Mouse (Mus musculus): ENCODE data around the gene Pcdh7.

The Pcdh7 gene

GRCm38 (mm10) chr5:57750320-57750719 is 32.6 kb downstream of the Pcdh7 start:
- DNase-seq: no peak

- DNase-seq: no peak
Observed at GRCm38 (mm10) chr5:57755791-57756190, 38.0 kb downstream of the Pcdh7 start.

GRCm38 (mm10) chr5:57756726-57757424 is 39.1 kb downstream of the Pcdh7 start:
- no peak for DNase-seq

DNA sequence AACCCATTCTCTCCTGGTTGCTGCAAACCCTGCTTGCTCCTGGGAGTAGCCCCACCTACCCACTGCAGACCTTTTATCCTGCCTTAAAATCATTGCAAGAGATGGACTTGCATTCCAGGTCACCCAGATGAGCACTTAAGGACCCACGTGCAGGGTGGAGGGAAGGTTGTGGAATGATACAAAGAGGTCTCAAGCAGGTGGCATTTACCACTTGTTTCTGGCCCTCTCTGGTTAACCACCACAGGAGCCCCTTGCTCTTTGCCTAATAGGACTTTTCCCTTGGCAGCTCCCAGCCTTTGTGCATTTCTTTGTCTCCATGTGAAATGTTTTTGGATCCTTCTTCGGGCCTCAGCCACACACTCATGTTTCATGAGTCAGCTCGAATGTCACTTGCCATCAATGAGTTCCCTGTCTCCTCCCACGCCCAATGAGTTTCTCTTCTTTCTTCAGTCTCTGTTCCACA is 39.7 kb downstream of the Pcdh7 start:
- no peak for DNase-seq

GRCm38 (mm10) chr5:57758968-57759367 is 41.2 kb downstream of the Pcdh7 start:
- no peak for DNase-seq

DNA sequence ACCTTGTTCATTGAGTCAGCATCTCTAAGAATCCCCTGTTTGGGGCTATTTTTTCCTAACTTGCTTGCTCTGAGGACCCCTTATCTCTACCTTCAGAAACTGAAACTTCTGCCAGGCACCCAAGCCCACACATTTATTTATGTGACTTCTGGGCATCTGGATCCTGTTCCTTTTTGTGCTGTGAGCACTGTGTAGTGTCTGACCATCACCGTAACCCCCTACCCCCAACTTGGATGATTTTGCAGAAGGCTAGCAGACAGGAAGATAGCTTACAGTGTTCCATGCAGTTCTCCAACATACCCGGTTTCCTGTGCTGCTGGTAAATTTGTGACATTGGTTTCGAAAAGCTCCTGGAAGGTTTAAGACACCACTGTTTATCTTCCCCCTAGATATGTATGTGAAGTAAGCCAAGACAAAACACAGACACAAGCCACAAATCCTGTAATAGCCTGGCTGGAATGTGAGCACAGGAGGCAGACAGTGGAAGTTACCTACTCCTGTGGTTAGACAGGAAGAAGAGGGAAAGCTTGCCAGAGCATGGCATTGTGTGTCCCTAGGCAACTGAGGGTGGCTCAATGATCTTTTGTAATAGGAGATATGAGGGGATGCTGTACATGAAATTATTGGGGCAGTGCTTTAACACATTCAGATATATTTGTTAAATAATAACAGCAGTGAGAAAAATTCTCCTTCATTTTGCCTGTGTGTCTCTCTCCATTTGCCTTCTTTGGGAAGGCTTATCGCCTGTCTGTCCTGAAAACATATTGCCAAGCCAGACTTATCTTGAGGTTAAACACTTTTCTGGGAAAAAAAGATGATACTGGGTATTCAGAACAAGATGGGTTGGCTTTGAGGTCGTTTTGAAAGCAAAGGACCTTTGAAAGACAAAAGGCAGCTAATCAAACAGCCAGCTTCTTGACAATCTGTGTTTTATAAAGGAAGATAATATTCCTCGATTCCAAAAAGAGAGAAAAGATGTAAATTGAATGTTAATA is 42.6 kb downstream of the Pcdh7 start:
- DNase-seq: no peak

DNA sequence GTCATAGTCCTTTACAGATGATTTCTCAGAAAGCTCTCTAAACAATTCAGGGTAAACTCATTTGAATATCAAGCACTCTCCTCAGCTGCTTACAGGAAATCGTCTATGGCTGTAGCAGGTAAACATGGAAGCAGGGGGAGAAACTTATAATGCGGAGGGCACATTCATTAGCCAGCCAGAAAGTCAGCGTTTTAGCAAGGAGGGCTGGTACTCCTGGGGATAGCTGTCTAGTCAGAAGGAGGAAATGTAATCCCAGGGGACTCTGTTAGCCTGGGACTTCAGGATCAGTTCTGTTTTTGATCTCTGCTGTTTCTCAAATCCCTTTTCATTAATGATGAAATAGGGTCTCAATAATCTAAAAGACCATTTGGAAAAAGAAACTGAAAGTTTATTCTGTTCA is 47.6 kb downstream of the Pcdh7 start:
- no peak for DNase-seq

DNA sequence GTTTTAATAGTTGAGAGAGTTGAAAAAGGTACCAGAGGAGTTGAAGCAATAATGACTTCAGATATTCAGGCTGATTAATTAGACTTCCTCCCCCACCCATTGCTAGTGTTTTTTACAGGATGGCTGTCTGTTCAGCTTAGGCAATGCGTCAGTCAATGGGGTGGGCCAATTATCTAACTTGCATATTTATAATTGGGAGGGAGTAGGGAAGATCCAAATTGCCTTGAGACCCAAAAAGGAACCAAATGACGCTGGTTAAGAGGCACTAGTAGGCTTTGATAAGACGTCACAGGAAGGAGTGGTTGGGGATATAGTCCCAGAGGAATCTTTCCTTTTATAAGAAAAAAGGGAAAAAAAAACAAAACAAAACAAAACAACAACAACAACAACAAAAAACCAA is 49.6 kb downstream of the Pcdh7 start:
- DNase-seq: no peak

GRCm38 (mm10) chr5:57768469-57769022 is 50.8 kb downstream of the Pcdh7 start:
- DNase-seq: no peak

- no peak for DNase-seq
Observed at GRCm38 (mm10) chr5:57769644-57770043, 51.9 kb downstream of the Pcdh7 start.

GRCm38 (mm10) chr5:57770364-57770763 is 52.6 kb downstream of the Pcdh7 start:
- DNase-seq: no peak

DNA sequence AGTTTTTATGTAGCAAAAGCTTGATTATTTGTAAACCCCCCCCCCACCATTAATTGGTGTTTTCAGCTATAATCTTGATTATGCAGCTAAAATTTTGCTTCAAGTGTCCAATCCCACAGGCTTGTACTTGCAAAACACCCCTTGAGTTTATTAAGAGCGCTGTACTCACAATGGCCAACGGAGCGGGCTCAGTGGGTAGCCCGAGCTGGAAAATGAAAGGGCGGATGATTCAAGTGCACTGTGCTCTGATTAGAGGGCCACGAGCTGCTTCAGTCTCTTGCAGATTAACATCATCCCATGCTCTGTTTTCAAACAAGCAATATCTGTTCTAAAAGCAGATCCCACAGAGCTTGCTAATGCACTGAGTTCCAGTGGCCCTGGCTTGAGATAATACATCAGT is 53.4 kb downstream of the Pcdh7 start:
- no peak for DNase-seq

DNA sequence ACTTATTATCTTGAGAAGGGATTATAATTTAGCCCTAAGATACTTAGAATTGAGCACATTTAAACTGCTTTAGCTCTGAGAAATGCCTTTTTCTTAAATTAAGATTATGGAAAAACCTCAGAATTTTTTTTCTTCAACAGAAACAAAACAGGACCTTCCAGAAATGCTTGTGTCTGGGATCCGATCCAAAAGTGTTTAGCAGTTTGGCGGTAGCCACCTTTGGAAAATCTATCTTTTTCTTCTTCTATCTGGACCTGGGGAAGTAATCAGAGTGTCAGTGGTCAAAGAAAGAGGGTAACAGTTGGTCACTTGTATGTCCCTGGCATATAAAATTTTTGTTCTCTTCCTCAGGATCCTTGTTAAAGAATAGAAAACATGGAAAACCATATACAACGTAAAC is 54.9 kb downstream of the Pcdh7 start:
- DNase-seq: no peak

DNA sequence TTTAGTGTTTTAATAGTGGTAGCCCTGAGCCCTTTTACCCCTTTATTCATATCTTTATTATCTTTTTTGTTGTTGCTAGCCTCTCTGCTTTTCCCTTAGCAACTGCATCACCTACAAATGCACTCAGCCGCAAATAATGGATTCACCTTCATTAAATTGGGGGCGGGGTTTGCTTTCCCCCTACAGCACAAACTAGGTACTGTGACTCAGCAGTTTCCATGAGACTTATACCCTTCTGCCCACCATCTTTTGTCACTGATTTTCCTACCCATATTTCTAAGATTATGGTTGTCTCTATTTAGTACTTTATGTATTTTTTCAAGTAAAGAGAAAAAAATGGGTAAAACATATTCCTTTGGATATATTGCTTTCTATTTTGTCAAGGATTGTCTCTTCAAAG is 56.7 kb downstream of the Pcdh7 start:
- DNase-seq: no peak

DNA sequence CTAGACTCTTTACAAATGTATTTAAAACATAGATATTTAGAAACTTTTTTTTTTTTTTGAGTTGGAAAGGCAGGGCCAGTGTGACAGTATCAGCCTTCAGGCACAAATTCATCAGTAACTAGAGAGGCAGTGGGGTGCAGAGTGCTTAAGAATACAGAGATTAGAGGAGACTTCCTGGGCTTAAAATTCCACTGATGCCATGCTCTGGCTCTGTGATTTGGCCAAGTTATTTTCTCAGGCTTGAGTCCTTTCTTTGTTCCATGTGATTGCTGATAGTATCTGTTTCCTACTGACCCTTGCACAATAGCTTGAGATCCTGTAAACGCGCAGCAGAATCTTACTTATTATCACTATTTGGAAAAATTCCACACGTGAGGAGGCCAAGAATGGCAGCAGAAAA is 60.3 kb downstream of the Pcdh7 start:
- DNase-seq: no peak

GRCm38 (mm10) chr5:57779951-57780350 is 62.2 kb downstream of the Pcdh7 start:
- DNase-seq: no peak

DNA sequence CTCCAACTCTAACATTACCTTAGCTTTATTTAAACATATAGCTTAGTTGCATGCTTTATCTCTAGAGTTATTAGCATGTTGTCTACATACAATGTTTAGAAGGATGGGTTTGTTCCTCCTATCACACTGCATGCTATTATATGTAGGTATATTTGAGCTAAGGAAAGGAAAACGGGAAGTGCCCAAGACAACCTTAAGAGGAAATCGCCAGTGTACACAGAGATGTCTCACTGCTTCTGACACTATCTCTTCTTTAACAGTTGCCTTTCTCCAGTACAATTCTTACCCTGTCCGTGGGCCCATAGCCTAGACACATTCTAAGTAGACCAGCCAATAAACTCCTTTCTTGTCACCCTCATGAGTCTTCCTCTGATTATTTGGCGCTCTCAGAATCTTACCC is 62.8 kb downstream of the Pcdh7 start:
- no peak for DNase-seq

- DNase-seq: no peak
Observed at GRCm38 (mm10) chr5:57781950-57782349, 64.2 kb downstream of the Pcdh7 start.

DNA sequence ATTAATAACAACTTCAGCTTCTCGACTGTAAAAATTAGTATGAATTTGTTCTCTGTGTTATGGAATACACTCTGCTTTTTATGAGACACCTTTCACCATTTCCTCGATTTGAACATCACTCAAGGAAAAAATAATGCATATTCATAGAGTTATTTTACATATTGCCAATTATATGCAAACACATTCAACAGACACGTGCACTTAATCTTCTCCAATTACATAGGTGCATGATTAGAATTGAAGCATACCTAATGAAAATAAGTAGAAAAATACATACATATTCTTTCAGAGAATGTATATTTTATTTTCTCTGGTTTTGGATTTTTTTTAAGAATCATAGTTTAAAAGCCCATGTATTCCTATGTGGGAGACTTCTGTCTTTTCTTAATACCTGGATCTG is 64.8 kb downstream of the Pcdh7 start:
- no peak for DNase-seq

DNA sequence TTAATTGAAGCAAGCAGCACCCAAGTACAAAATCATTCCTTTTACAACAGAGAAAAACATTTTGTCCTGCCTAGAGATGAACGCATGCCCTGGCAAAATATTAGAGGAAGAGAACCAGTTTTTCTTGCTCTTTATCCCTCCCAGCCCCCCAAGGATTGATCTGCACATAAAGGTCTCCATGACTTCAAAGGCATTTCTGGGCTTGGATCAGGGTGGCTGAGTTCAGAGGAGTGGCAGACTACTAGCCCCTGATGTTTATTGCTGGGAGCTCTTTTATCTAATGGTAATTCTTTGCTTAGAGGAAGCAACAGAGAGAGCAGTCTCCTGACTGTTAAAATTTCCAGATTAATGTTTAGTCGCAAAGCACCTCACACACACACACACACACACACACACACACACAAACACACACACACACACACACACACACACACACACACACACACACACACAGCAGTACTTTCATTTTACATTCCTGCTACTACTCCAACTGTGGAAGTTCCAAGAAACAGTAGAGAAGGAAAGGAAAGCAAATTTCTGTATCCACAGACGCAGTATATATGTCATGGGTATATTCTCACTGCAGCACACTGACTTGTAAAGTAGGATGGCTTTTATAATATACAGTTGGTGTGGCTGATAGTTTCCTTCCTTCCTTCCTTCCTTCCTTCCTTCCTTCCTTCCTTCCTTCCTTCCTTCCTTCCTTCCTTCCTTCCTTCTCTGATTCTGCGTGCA is 71.2 kb downstream of the Pcdh7 start:
- no peak for DNase-seq

GRCm38 (mm10) chr5:57796337-57796736 is 78.6 kb downstream of the Pcdh7 start:
- DNase-seq: no peak

- no peak for DNase-seq
Observed at GRCm38 (mm10) chr5:57797951-57798670, 80.3 kb downstream of the Pcdh7 start.

All from thymus, postnatal 14 days (tissue).